Mouse (Mus musculus): ENCODE measurements at regions not wholly inside any gene's neighbourhood (a gene's known extent, or its start where the extent isn't known, plus 50 kb on each side); places are given as distances from the start of the nearest gene placed in this dataset.
A peak's percentile ranks its signal among the peaks of the same experiment; 100 is the strongest.

DNA sequence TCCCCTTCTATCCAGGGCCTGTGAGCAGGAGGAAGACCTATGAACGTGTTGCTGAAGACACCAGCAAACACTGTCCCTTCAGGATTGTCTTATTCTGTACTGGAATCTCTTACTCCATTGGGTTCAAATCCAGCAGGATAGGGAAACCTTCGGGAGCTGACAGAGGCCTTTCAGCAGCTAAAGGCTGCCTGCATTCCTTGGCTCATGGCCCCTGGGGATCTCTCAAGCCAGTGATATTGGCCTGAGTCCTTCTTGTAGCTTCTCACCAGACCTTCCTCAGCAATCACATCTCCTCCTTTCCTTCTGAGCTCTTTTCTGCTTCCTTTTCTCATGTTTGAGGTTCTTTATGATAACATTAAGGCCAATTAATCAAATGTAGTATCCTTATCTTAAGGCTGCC, 103.8 kb upstream of the Sh3bp4 start:
- peak; percentile 31 for DNase-seq

DNA sequence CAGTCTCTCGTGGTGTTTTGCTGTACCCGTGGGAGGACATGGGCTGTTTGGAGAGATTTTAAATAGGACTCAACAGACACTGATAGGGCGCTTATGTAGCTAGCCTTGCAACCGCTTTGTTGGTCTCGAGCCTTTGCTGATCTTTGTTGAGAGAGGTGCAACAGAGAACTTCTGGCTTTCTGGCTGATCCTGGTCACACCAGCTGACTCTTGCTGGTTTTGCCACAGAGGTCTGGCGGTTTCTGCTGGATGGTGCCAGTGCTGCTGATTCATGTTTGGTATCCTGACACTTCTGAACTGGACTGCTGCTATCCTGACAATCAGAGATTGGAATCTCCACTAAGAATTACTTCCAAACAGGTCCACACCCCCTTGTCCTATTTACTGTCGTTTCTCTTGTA, 102.1 kb upstream of the Sh3bp4 start:
- no peak for DNase-seq

DNA sequence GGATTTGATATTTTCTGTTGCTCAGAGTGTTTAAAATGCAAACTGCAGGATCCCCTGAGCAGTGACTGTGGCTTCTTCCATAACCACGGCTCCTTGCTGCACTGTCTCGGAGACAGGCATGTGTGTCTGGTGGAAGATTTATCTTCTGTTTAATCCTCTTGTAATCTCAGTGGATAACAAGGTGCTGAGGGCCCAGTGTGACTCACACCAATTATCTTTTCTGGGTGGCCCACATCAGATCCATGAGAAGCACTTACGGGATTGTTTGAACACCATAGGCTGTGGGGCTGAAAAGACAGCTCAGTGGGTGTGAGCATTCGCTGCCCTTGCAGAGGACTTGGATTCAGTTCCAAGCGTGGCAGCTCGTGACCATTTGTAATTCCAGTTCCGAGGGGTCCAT, 101.2 kb upstream of the Sh3bp4 start:
- DNase-seq = no peak

DNA sequence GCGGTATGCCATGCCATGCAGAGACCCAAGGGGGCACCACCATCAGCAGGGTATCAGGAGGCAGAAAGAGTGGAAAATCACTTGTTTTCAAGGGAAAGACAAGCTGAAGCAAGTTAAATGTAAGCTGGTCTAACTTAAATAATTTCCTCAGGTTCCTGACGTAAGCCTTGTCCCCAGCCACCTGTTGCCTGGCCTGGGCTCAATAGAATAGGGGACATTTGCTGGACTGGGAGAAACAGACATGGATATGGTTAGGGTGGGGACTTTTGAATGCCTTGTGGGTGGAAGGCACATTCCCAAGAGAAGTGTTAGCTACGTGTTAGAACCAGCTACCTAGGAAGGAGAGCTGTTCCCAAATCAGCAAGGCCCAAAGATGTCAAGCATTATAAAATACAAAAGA, 100.6 kb upstream of the Sh3bp4 start:
- no peak for DNase-seq

DNA sequence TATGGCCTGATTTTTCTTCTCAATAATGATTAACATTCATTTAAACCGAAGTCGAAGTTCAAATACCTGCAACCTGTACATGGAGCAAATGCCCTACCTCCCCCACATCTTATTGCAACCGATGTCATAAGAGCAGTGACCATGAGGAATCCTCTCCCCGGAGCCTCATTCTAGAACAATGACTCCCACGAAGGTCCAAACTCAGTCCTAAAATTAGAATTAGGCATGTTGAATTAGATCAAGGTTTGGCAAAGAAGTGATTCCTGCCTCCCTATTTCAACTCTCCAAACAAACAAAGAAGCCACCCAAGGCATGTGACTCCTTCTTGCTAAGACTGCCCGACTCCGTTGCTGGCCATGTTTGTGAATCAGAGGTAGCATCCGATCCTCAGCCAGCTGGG, 94.1 kb upstream of the Sh3bp4 start:
- no peak for DNase-seq

DNA sequence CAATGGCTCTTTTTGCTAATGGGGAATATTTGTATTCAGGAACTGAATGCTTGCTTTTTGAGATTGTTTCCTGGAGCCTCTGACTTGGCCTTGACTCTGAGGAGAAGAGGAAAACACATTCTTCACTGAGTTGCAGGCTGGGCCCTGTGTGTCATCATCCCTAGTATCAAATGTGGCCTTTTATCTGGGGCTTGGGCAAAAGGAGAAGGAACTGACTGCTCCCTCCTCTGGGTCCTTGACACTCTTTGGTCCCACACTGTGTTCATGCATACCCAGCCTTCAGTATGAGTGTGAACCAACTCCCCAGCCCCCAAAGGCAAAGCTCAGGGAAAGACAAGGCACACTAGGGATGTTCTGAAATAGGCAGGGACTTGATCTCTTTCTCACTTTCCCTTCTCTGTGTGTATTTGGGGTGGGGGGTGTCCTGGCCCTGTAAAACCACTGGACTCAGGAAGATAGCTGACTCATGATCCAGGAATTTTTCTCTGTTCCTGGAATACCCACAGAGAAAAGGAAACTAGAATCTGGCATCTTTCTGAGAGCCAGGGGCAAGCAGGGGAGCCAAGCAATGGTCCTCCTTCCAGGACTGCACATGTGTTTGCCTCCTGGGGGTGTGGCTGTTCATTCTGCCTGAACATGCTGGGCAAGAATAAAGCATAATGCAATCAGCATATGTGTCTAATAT, 82.1 kb upstream of the Sh3bp4 start:
- no peak for DNase-seq

DNA sequence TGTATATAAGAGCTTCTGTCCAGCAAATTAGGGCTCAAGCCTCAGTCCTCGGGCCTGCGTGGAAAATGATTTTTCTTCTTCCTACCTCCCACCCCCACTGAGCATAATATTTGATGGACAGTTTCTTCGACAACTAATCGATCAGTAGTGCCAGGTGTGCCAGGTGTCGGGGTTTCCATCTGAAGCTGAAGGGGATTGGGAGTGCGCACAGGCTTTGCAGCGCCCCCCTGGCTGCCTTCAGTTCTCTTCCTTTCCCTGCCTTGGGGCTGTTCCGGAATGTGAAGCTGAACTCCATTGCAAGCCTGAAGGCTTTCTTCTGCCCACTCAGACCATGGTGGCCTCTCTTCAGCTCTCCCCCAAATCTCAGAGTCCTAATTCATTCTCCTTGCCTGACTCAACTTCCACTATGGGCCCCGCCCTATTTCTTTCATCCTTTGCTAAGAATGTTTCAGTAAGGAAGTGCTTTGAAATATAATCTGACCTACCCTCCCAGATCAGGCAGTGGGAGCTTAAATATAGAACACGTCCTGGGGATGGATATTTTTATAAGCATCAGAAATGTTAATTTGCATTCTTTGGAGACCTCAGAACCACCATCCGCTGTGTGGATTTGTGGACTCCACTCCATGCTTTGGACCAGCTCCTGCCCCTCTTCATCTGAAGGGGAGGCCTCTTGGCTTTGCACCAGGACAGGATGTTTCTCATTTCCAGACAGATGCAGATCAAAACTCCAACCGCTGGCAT, 75.5 kb upstream of the Sh3bp4 start:
- DNase-seq = peak; percentile 41

DNA sequence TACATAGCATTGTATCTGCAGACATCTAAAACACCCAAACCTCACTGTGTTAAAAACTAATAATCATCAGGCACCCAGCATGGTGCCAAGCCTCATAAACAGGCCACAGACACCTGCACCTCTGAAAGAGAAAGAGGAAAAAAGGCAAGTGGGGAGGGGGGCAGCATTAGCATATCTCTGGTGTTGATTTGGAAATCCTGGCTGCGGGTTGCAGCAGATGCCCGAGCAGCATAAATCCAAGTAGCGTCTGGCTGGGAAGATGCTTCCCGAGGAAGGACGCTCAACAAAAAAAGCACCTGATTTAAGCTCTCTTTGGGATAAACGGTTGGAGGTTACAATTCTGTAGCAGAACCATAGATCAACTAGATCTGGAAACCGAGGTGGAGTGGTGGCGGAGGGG, 74.3 kb upstream of the Sh3bp4 start:
- no peak for DNase-seq

DNA sequence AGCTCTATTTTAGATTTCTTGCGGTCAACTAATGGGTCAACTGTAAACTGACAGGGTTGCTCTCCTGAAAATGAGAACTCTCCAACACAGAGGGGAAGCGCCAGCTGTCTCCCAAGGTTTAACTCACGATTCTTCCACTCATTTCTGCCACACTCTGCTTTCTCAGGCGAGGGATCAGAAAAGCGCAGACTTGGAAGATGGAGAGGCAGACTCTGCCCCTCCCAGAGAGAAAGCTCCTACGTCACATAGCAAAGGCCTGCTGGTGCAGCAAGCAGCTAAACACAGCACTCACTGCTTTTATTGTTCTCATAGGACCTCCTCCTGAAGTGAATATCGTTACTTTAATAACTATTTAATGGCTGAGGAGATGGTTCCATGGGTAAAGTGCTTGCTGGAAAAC, 73.6 kb upstream of the Sh3bp4 start:
- DNase-seq = no peak

DNA sequence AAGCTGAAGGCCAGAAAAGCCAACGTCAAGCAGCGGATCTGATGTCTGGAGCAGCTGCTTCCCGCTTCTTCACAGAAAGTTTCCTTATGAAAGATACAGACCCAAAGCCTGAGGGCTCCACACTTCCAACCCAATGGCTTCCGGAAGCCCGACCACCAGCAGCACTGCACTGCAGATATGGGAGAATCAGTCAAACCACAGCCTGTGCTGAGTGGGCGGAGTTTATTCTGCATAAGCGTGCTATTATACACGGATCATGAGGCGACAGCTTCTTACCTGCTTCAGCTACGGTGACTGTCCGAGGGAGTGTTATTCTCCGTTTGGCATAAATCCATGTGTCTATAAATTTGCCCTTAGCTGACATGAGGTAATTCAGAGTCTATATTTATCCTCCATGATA, 72.4 kb upstream of the Sh3bp4 start:
- DNase-seq = no peak

DNA sequence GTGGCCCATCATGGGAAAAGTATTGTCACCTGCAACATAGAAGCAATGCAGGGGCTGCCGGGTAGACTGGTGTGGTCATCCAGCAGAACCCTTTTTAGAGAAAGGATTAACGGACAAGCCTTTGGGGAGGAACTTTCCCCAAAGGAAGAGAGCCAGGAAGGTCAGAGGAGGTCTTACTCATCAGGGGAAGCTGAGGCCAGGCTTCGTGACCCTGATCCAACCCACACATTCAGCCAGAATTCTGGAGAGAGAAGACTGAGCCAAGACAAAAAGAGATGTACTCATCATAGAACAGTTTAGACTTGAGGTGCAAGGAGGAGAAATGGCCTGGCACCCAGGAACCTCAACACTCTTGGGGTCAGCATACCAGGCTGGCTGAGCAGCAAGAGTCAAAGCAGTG, 67.9 kb upstream of the Sh3bp4 start:
- DNase-seq = no peak

DNA sequence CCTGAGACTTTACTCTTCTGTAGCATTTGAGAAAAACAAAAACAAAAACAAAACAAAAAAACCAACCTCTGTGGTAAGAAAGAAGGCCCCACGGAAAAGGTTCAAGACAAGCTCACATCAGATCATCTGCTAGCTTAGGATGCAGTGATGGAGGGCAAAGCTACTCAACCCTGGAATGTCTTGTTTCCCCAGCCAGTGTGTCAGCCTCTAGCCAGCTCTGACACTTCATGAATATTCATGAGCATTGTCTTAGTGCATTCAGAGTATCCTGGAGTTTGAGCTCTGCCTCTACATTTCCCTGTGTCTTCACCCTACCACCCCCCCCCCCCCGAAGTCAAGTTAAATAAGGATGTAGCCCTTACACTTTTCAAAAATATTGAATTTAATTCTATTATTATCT, 66.5 kb upstream of the Sh3bp4 start:
- no peak for DNase-seq

DNA sequence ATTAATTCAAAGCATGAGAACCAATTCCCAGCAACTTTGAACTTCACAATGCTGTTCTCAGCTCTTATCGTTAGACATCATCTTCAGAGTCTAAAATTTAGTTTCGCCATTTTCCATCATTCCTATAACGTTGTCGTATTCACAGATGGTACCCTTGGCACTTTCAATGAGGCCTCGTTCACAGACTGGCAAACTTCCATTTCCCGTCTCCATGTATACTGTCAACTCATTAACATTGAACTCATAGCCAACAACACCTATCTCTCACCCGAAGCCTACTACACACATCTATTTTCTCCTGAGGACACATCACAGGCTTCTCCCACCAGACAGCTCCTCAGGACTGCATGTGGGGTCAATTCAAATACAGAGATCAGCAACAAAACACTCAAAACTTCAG, 62.7 kb upstream of the Sh3bp4 start:
- no peak for DNase-seq

DNA sequence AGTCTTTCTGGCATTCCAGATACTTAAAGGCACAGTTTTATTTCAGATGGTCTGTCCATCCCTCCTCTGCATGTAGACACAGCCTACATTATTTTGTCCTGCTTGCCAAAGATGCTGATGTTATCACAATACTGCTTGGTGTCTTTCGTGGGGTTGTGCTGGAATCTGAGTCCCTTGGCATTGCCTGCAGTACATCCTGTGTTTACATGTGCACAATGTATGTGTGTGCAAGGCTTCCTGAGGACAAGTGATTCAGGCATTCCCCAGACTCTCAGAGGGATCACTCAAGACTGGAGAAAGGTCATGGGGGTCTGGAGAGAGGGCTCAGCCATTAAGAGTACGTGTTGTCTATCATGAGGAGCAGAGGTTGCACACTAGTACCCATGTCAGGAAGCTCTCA, 60.0 kb upstream of the Sh3bp4 start:
- DNase-seq = no peak

DNA sequence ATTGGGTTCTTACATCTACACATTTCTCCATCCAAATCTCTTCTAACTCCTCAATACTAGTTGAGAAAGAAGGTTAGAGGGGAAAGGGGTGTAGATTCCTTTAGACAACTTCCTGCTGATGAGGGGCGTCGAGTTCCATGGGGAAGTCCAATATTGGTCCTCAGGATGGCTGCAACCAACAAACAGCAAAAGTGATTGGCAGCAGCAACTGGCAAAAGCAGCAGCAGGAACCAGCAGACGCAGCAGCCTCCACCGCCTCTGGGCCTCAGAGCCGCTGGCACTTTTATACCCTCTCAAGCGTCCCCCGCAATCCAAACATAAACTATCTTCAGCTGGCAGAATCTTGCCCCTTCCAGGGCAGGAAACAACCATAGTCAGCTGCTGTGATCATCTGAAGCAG, 58.8 kb upstream of the Sh3bp4 start:
- peak; percentile 32 for DNase-seq

DNA sequence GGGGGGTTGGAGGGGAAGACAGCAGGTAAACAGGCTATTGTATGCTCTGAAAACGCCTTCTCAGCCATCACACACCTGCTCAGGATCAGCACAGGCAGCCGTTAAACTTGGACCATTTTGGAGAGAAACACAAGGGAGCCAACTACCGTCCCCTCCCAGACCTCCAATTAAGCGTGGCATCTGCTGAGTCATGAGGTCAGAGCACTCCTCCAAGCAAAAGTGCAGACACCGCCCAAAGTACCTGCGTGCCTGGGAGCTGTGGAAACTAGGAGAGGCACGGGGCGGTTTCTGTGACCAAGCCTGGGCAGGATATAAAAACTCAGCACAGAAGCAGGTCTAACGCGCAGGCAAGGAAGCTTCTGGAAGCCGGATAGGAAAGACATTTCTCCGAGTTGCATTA, 54.8 kb upstream of the Sh3bp4 start:
- peak; percentile 75 for DNase-seq

DNA sequence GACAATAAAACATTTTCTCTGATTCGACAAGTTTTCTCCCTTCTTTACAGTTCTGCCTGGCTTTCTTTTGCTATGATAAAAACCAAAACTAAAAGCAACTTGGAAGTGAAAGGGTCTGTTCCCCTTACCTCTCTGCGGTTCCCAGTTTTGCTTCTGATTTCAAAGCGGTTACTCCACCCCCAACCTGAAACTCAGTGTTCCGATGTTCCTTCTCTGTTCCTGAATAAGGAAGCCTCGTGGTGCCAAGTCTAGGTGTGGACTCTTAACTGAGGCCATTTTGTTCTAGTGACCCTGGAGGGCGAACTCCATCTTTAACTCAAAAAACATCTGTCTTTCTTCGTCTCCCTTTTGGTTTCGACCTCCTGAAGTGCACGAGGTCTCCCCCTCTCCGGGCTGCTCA, 54.4 kb upstream of the Sh3bp4 start:
- DNase-seq = no peak

DNA sequence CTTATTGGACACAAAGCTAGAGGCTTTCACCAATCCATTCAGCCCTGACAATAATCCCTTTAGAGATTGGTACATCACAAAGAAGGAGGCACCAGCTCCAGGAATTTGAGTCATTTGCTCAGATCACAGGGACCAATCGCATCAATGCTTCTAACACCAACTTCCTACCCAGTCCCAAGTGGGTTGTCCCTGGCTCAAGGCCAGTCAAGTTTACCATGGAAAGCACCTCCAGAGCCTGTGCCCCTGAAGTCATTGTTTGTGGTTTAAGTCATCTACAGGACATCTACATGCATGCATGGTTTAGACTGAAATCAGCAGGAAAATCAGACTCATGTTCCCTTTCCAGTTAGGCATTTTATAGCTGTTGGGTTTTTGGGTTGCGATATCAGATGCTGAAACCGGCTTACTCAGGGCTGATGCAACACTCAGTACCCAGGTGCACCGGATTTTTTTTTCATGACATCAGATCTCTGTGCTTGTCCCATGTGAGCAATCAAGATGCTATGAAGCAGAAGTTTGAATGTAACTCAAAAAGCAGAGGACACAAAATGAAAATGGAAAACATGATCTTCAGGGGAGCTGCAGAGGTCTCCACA, 50.3 kb upstream of the Sh3bp4 start:
- DNase-seq = peak; percentile 34

Data from kidney, postnatal 10 days (tissue).